Mouse (Mus musculus) stomach, embryonic 16.5 days (tissue): Measurements from ENCODE around the gene Slc3a1. TPM values are rescaled to one million over a fixed set of nuclear protein-coding genes. Genes with fewer than 3 reads are reported as not detected.

Experiments
- ATAC-seq: fragments of 200-750 bp; cut with Nextera tagmentation; 2 replicates; pipeline ENCODE4 v1.8.0; 2017; ENCODE audit warnings: moderate number of reproducible peaks, moderate TSS enrichment; ENCODE audit not compliant: insufficient read depth, low FRiP score
- H3K27ac ChIP-seq: fragments of 300-500 bp; sonication (generic); 2 replicates; pipeline ENCODE4 v1.5.1; 2014; ENCODE audit warnings: low read length
- H3K27me3 ChIP-seq: fragments of 300-500 bp; sonication (generic); 2 replicates; pipeline ENCODE4 v1.6.1; 2014; ENCODE audit warnings: low read length, control low read depth, mixed read lengths; ENCODE audit not compliant: control insufficient read depth, insufficient read depth
- H3K36me3 ChIP-seq: fragments of 300-500 bp; sonication (generic); 2 replicates; pipeline ENCODE4 v1.6.1; 2014; ENCODE audit warnings: low read length; ENCODE audit not compliant: control insufficient read depth, insufficient read depth
- H3K4me1 ChIP-seq: fragments of 300-500 bp; sonication (generic); 2 replicates; pipeline ENCODE4 v1.6.1; 2014; ENCODE audit warnings: low read length, control low read depth, mixed read lengths; ENCODE audit not compliant: control insufficient read depth, insufficient read depth
- H3K4me2 ChIP-seq: fragments of 300-500 bp; sonication (generic); 2 replicates; pipeline ENCODE4 v1.6.1; 2014; ENCODE audit warnings: low read depth, low read length, mixed read lengths
- H3K4me3 ChIP-seq: fragments of 300-500 bp; sonication (generic); replicated peaks from 2 replicates; pipeline ENCODE4 v1.5.1; 2014; ENCODE audit warnings: mild to moderate bottlenecking, low read length
- H3K9ac ChIP-seq: fragments of 300-500 bp; sonication (generic); 2 replicates; pipeline ENCODE4 v1.6.1; 2014; ENCODE audit warnings: low read length
- H3K9me3 ChIP-seq: fragments of 300-500 bp; sonication (generic); replicated peaks from 2 replicates; pipeline ENCODE4 v1.6.1; 2016; ENCODE audit warnings: low read length, control low read depth; ENCODE audit not compliant: control insufficient read depth
- WGBS: fragments of 180-500 bp; shearing (Covaris S2); extraction: QIAGEN DNeasy Blood & Tissue Kit; methylation state at CpG from one replicate; pipeline ENCODE4 v1.1.7; 2014; 5-methylcytosine and 5-hydroxymethylcytosine counted together
- polyA plus RNA-seq: library from polyadenylated mRNA; unstranded; fragments of >200 nt; fragmentation: Nextera tagmentation; extraction: Ambion mirVana; gene quantifications from 2 replicates; pipeline ENCODE4 v1.2.1, GENCODE M21; 2015

The Slc3a1 gene
- polyA plus RNA-seq, 1 experiment from 2014 or later: 8.7 TPM

DNA sequence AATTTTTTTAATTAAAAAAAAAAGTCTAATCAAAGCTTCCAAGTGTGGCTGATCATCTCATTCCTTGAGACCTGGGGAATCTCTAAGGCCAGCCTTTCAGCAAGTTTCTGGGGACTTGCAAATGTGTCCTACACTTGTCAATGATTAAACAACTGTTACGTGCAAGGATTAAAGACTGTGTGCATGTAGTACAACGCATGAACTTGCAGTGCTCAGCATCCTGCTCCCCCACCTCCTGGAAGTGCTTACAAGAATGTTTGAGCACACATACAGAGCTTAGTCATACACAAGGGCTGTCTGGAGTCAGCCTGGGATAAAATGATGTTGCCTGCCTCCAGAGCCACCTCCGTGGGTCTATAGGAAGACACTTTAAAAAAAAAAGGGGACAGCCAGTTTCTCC, 929 bp upstream of the Slc3a1 start:
- Histone ChIP-seq H3K36me3 (no peaks in the 10 kb centered on the region), H3K27me3 (no peaks in the 10 kb centered on the region), H3K4me2 (no peak overlapping the region), H3K9me3 (no peaks in the 10 kb centered on the region), H3K9ac (no peak overlapping the region), H3K4me3 (no peak overlapping the region), H3K4me1 (peaks cover 3% of the 10 kb centered on the region; the same call in 1 of the 2 replicates), H3K27ac (no peak overlapping the region)
- peak; percentile 46; the same call in 1 of the 2 replicates for ATAC-seq
- 57% methylated on average over 3 of the region's 3 CpGs for WGBS

DNA sequence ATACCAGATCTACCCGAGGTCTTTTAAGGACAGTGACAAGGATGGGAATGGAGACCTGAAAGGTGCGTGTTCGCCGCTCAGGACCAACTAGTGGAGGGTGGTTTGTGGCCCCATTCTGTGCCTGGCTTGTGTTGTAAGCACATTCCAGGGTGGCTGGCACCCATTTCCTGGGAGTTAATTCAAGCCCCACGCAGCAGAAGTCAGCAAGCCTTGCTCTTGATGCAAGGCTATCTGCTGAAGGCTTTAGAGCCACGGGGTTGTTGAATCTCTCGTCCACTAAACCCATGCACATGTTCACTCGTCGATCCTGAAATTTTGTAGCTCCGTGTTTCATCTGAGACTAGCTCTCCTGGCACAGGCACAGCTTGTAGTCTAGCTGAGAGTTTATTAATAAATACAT, 621 bp downstream of the Slc3a1 start:
- Histone ChIP-seq H3K9me3 (no peaks in the 10 kb centered on the region), H3K9ac (no peak overlapping the region), H3K27me3 (no peaks in the 10 kb centered on the region), H3K4me2 (no peak overlapping the region), H3K27ac (no peak overlapping the region), H3K4me1 (no peaks in the 10 kb centered on the region), H3K36me3 (no peaks in the 10 kb centered on the region), H3K4me3 (no peak overlapping the region)
- 89% methylated on average over 10 of the region's 10 CpGs for WGBS
- no peak for ATAC-seq

DNA sequence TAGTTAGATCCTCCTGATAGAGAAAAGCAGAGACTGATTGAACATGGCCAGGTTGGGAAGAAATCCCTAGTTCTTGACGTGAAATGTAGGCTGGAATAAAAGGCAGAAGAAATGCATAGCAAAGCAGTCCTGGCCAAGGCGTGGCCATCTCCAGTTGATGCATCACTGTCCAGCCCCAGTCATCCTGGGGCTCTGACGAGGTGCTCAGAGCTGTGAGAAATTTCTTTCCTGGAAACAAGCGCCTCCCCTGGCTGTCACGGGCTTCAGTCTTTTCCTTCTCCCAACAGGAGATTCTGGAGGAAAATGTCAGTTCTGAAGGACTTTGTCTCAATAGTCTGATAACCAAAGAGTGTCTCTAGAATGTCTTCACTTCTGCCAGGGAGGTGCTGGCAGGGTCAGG, 2.5 kb downstream of the Slc3a1 start:
- Histone ChIP-seq H3K9me3 (no peaks in the 10 kb centered on the region), H3K4me3 (no peak overlapping the region), H3K4me2 (no peak overlapping the region), H3K27ac (no peak overlapping the region), H3K4me1 (no peaks in the 10 kb centered on the region), H3K27me3 (no peaks in the 10 kb centered on the region), H3K9ac (no peak overlapping the region), H3K36me3 (no peaks in the 10 kb centered on the region)
- ATAC-seq: no peak
- 65% methylated on average over 5 of the region's 5 CpGs for WGBS

DNA sequence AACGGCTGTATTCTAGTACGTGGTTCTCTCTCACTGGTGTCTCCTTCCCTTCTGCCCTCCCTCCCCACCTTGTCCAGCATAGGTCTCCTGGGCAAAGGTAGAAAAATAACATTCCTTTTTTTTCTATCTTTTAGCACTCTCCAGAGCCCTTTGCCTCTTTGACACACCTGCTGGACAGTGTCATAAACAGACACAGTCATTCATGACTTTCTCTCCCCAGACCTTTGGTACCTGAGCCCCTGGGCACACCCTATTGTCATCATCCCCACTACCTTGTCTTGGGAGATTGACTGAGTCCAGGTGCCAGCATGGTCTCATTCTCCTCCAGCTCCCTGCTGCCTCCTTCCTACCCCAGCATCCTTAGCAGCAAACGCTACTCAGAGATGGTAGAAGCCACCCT, 4.9 kb downstream of the Slc3a1 start:
- ATAC-seq: no peak
- no peak overlapping the region for H3K9ac ChIP-seq
- H3K27ac ChIP-seq: no peak overlapping the region
- H3K36me3 ChIP-seq: no peaks in the 10 kb centered on the region
- H3K9me3 ChIP-seq: no peaks in the 10 kb centered on the region
- 77% methylated on average over 3 of the region's 3 CpGs for WGBS
- no peak overlapping the region for H3K4me2 ChIP-seq
- H3K4me1 ChIP-seq: no peaks in the 10 kb centered on the region
- H3K4me3 ChIP-seq: no peak overlapping the region
- no peaks in the 10 kb centered on the region for H3K27me3 ChIP-seq

DNA sequence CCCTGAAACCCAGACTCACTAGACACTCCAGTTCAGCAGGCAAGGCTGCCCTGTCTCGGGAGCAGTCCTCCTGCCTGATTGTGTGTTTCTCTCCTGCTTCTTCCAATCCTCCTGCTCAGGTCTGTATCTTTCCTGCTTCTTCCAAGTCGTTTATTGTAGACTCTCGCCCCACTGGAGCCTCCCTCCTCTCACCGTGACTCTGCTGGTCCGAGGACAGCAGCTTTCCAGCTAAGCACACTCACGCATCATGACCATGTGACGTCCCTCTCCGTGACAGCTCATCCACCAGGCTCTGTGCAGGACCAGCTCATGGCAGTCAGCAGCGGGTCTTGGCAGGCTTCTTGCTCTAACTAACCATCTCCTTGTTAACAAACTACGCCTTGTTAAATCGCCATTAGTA, 5.9 kb downstream of the Slc3a1 start:
- Histone ChIP-seq H3K27ac (no peak overlapping the region), H3K27me3 (no peaks in the 10 kb centered on the region), H3K36me3 (no peaks in the 10 kb centered on the region), H3K9me3 (no peaks in the 10 kb centered on the region), H3K9ac (no peak overlapping the region), H3K4me2 (no peak overlapping the region), H3K4me1 (no peaks in the 10 kb centered on the region), H3K4me3 (no peak overlapping the region)
- ATAC-seq: 0 out of 2 replicates have a peak, but pooled peaks have one; percentile 10
- WGBS: 53% methylated on average over 11 of the region's 11 CpGs

DNA sequence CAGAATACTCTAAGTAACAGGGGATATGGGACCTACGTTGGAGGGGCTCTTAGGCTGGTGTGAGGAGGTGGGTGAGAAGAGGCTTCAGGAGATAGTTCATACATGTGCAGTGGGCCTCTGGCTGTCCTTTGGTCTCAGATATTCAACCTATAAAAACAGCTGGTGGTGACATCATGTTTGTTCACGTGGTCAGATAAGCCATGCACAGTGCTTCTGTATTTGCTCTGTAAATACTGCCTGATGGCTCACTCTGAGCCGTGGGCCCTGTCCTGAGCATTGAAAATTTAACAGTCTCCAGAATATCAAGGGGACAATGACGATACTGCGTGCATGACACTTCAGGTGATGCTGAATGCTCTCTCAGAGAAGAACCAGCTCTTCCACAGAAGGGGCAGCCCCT, 9.7 kb downstream of the Slc3a1 start:
- Histone ChIP-seq H3K9me3 (no peaks in the 10 kb centered on the region), H3K36me3 (no peaks in the 10 kb centered on the region), H3K27me3 (no peaks in the 10 kb centered on the region), H3K4me3 (no peak overlapping the region), H3K4me1 (no peaks in the 10 kb centered on the region), H3K9ac (no peak overlapping the region), H3K27ac (no peak overlapping the region), H3K4me2 (no peak overlapping the region)
- peak; percentile 62; the same call in 1 of the 2 replicates for ATAC-seq
- 53% methylated on average over 5 of the region's 5 CpGs for WGBS

DNA sequence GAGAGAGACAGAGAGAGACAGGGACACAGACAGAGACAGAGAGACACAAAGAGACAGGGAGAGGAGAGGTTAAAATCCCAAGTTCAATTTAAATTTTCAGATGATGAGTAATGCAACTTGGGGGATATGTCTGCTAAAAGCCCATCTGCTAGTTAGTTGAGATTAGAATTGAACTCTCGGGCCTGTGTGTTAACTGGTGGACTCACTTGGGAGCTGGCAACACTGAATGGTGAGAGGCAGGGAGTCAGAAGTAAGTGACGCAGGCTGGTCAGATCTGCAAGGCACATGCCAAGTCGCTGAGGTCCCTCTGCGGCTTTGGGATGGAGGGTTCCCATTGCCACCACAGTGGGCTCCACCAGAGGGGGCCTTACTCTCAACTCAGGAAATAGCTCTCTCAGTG, 10.1 kb downstream of the Slc3a1 start:
- Histone ChIP-seq H3K27ac (no peak overlapping the region), H3K4me1 (no peaks in the 10 kb centered on the region), H3K9ac (no peak overlapping the region), H3K9me3 (no peaks in the 10 kb centered on the region), H3K4me3 (no peak overlapping the region), H3K36me3 (no peaks in the 10 kb centered on the region), H3K4me2 (no peak overlapping the region), H3K27me3 (no peaks in the 10 kb centered on the region)
- no peak for ATAC-seq
- WGBS: 80% methylated on average over 4 of the region's 4 CpGs

DNA sequence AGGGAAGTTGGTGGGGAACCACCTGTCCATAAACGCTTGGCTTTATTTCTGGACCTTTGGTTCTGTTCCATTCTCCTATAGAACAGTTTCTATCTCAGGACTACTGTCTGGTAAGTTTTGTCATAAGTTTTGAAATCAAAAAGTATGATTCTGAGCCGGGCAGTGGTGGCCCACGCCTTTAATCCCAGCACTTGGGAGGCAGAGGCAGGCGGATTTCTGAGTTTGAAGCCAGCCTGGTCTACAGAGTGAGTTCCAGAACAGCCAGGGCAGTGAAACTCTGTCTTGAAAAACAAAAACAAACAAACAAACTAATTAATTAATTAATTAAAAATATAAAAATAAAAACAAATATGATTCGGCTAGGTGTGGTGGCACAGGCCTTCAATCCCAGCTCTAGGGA, 10.6 kb downstream of the Slc3a1 start:
- H3K27ac ChIP-seq: no peak overlapping the region
- H3K36me3 ChIP-seq: no peaks in the 10 kb centered on the region
- ATAC-seq: no peak
- H3K27me3 ChIP-seq: no peaks in the 10 kb centered on the region
- no peak overlapping the region for H3K4me2 ChIP-seq
- no peaks in the 10 kb centered on the region for H3K4me1 ChIP-seq
- no peak overlapping the region for H3K9ac ChIP-seq
- no peaks in the 10 kb centered on the region for H3K9me3 ChIP-seq
- H3K4me3 ChIP-seq: no peak overlapping the region
- WGBS: 90% methylated on average over 5 of the region's 5 CpGs

DNA sequence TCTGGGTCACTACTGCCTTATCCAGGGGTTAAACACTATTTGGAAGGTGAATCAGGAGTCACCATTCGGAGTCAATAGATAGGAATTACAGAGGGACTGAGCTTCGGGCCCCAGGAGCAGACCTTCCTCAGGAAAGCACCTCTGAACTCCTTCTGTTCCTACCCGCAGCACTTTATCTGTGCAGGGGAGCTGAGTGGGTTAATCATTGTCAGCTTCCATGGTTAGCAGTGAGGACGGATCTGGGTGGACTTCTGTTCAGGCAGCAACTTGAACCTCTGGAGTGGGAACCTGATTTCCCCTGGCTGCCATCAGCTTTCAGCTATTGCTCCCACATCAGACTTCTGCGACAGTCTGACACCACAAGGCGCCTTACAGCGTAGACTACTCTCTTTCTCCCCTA, 12.7 kb downstream of the Slc3a1 start:
- whole genome bisulfite sequencing: 50% methylated on average over 7 of the region's 7 CpGs
- no peak; the same call in 1 of the 2 replicates for ATAC-seq
- H3K27ac ChIP-seq: no peak overlapping the region
- H3K27me3 ChIP-seq: no peaks in the 10 kb centered on the region
- H3K4me1 ChIP-seq: no peaks in the 10 kb centered on the region
- no peak overlapping the region for H3K4me3 ChIP-seq
- H3K4me2 ChIP-seq: no peak overlapping the region
- H3K9ac ChIP-seq: no peak overlapping the region
- no peaks in the 10 kb centered on the region for H3K9me3 ChIP-seq
- no peaks in the 10 kb centered on the region for H3K36me3 ChIP-seq

DNA sequence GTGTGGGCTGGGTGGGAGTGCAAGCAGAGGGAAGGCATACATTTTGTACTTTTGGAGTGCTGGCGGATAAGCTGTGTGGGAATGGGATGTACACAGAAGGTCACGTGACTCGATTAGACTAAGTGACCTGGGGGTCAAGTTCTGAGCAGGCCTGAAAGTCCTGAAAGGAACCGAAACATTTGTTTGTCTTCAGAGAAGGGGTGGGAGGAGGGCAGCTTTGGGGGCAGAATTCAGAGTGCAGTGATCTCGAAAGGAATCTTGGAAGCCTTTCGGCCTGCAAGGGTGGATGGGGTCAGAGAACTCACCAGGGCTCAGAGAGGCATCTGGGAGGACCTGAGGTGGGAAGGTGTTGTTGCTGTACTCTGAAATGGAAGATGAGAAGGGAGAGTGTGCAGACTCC, 14.2 kb downstream of the Slc3a1 start:
- Histone ChIP-seq H3K9me3 (no peaks in the 10 kb centered on the region), H3K4me3 (no peak overlapping the region), H3K9ac (no peak overlapping the region), H3K4me2 (no peak overlapping the region), H3K4me1 (no peaks in the 10 kb centered on the region), H3K27me3 (no peaks in the 10 kb centered on the region), H3K36me3 (no peaks in the 10 kb centered on the region), H3K27ac (no peak overlapping the region)
- 39% methylated on average over 6 of the region's 6 CpGs for WGBS
- ATAC-seq: no peak
